Mouse (Mus musculus): ENCODE measurements around the gene Tmtc1.

Gene Tmtc1

DNA sequence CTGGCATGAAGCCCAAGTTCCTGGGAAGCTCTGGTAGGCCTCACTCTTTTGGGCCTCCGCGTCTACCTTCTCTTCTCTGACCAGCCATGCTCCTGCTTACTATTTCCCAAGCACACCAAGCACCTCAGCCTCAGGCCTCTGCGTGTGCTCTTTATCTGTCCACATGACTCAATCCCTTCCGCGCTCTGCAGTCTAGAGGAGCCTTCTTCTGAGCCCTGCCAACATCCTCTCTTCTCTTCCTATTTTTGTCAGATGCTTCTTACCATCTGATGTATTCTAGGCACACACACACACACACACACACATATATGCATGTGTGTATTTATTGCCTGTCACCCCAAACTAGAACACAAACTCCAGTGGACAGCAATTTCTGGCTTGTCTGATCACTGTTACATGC is 202.5 kb downstream of the Tmtc1 start:
- DNase-seq (ENCODE audit: low read depth, low spot score): no peak

DNA sequence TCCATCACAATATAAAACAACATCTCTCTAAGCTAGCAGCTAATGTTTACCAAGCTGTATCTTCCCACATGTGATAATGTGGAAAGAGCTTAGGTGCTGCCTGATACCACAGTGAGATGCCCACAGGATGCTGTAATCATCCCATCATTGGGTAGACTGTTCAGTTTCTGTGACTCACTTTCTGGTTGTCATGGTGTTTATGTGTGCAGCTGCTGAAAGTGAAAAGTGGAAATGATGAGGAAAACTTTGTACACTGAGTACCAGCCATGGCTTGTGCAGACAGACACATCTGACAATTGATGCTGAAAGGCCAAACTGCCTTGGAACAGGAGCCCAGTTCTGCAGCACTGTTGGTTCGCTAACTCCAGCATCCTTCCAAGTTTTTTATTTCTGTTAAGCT is 204.9 kb downstream of the Tmtc1 start:
- no peak for DNase-seq (ENCODE audit: low read depth, low spot score)

DNA sequence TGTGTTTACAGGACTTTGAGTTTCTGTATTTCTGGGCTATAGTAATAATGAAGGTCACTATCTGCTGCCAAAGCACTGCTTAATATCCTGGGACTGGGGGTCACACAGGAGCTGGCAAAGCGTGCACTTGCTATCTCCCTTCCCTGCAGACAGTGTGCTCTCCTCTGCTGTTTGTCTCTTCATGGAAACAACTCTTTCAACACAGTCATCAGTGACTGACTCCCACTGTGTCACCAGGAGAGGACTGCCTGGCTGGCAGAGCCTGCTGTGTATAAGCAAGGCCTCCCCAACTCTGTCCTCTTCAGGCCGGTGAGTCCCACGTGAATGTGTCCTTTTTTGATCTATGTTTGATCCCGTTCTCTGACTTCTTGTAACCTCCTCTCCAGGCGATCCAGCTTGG is 206.7 kb downstream of the Tmtc1 start:
- DNase-seq (ENCODE audit: low read depth, low spot score): no peak

DNA sequence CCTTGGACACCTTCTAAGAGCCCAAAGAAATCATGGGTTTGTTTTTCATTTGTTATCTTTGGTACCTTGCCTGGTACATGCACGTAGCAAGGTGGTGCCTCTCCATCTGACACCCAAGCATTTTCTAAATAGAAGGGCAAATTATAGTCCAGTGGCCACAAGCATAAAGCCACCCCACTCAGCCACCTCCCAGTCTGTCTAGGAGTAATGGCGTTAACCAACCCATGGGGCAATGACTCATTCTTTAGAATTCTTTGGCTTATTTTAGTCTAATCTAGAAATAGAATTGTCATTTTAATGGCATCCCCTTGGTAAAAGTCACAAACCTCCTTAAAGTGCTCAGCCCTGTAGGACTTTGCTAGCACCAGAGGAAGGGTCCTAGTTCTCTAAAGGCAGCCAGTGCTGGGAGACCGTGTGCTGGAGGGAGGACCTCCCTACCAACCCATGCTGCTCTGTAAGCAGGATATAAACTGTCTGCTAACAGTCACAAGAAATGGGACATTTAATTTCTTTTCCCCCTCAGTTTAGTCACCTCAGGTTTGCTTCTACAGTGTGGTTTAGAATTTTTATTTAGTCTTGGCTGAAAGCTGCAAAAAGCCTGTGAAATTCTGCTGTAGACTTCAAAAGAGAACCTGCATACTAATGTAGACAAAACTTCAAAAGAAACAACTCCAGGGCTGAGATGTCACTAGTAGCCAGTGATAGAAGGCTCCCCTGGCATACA is 209.9 kb downstream of the Tmtc1 start:
- no peak for DNase-seq (ENCODE audit: low read depth, low spot score)

DNA sequence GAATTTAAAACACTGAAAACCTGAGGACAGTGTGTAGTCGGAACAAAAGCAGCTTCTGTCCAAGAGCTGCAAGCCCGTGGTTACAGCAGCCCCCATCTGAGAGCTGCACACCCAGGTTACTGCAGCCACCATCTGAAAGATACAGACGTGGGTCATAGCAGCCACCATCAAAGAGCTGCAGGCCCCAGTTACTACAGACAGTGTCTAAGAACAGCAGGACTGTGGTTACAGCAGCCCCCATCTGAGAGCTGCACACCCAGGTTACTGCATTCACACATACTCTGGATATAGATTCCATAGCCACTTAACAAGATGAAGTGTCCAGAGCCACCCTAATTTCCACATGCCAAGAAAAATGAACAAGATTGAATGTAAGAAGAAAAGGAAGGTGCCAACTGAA is 216.6 kb downstream of the Tmtc1 start:
- DNase-seq (ENCODE audit: low read depth, low spot score): no peak

DNA sequence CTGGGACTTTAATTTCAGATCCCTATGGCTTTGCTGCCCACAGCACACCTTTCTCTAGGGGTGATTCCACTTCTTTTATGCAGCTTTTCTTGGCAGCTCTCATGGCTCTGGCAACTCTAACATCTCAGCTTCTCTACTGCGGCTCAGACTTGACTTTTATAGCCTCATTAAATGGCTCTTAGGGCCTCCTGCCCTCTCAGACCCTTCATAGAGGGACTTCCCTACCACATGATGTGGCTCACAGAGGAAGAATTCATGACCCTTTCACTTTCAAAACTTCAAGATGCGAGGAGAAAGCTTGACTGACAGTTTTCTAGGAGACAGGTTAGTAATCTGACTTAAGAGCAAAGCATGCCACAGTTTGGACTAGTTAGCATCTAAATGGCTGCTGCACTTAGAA is 221.5 kb downstream of the Tmtc1 start:
- DNase-seq (ENCODE audit: low read depth, low spot score): no peak

DNA sequence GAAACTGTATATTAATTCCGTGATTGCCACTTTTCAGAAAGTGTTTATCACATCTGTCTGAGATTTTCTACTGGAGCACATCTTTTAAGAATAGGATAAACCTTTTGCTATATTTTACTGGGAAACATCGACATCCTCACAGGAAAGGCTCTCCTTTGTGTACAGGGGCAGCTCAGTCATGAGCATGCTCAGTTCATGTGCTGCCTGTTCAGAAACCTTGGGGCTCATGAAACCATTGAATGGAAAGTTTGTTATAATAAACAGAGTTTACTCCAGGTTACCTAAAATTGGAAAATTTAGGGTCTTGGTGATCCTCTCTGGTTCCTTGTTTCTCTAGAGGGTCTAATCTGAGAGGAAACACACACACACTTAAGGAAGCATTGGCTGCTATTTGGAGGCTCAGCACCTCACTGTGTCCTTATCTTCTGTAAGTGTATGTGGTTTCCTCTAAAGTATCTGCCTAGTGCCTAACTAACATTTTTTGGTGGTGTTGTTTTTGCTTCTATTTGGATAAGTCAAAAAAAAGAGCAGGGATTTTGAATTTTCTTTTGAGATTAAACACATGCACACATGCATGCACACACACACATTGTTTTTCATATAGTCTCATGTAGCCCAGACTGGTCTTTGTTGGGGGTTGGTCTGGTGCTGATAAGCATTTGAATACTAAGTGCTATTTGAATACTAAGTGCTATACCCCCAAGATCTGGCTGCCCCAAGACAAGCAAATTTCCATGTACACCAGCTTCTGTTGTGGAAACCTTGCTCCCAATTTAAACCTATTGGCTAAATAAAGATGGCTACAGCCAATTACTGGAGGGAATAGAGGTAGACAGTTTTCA is 225.7 kb downstream of the Tmtc1 start:
- DNase-seq (ENCODE audit: low read depth, low spot score): no peak

DNA sequence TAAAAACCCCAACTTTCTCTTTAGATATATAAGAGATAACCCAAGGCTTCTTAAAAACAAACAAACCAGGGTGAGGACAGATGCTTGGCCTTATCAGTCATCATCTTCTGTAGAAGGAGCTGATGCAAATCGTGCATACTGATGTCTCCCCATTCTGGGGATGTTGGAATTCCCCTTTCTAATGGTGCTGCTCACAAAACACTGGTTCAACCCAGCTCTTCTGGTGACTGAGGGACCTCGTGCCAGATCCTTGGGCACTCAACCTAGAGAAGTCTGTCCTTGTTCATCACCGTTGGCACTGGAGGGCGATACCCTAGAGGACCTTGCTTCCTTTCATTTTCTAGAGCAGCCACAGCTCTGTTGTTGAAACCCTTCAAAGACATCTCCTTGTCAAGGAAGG is 227.4 kb downstream of the Tmtc1 start:
- no peak for DNase-seq (ENCODE audit: low read depth, low spot score)

DNA sequence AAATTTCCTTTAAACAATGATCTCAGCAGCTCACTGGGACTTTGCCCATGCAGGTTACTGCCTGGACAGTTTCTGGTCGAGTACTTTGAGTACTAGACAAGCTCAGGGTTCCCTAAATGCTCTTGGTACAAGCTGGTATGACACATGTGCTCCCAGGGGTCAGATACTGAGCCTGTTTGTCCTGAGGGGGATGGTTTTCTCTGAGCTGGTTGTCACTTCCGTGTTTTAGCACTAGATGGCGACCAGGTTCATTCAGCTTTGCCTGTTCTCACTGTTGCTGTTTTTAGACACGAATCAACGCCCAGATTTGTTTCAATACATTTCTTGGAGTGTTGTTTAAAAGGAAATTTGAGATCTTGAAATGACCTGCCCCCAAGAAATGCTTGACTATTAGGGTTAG is 229.4 kb downstream of the Tmtc1 start:
- DNase-seq (ENCODE audit: low read depth, low spot score): peak; percentile 6

DNA sequence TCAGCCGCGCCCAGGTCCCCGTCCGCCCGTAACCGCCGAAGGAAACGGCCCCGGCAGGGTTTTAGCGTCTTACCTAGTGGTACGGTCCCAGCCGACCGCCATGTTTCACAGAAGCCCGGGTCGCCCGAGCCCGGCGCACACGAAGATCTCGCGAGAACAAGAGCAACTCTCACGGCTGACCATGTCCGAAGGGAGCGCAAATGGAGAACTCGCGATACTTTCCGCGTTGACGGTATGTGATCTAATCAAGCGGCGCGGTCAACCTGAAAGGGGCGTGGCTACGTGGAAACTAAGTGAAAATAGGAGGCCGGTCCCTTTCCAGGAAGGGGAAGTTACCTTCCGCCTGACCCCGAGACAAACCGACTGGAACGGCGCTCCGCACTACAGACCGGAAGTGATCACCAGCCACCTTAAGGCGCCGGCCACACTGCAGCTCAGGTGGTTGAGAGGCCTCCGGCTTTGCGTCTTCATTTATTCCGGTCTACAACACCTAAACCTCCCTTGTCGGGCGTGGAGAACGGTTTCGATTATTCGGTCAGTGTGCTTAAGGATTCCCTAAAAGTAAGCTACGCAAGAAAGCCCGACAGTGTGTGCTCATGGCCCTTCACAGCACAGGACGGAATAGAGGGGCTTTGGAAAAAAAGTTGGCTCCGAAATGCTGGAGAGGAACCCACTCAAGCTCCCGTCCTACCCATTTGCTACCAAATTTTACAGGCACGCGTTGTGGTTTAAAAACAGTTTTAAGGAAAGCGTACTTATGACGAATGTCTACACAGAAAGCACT is 232.1 kb downstream of the Tmtc1 start, which contains the start of gene Ergic2:
TSS of gene Ergic2 (minus strand) at position 478 of the 784 bp plus-strand sequence.
- peak; percentile 100 for DNase-seq (ENCODE audit: low read depth, low spot score)

DNA sequence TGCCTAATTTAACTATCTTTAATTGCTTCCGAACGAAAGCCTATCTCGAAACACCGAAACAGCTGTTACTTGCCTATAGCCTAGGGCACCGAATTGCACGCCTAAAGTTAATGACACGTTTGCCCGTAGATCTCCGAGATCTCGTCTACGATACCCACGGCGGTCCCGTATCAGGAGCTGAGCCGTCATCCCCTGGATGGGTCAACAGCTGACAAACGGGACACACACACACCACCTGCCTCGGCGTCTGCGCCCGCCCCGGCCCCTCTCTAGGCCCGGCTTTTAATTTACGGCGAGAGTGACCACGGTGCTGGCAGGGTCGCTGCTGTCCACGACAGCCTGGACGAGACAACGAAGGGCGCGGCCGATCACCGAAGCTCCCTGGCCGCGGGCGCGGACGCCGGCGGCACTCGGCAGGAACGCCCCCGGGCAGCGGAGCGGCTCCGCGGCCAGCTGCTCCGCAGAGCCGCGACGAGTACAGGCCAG is 232.8 kb downstream of the Tmtc1 start:
- DNase-seq (ENCODE audit: low read depth, low spot score): peak; percentile 5

DNA sequence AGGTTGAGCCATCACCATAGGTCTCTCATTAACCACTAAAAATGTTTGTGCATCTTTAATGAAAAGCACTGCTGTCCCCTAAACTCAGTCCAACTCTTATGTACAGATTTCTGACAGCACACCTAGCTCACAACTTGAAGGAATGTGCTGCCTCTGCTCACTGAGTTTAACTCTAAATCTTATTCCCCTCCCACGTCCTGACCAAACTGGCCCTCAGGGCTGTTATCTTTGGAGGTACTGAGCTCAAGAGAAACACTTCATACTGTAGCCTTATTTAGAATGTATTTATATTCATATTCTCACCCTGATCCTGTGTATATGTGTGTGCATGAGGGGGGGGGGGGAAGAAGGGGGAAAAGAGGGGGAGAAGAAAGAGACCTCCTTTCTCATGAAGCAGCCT is 236.7 kb downstream of the Tmtc1 start:
- DNase-seq (ENCODE audit: low read depth, low spot score): no peak

DNA sequence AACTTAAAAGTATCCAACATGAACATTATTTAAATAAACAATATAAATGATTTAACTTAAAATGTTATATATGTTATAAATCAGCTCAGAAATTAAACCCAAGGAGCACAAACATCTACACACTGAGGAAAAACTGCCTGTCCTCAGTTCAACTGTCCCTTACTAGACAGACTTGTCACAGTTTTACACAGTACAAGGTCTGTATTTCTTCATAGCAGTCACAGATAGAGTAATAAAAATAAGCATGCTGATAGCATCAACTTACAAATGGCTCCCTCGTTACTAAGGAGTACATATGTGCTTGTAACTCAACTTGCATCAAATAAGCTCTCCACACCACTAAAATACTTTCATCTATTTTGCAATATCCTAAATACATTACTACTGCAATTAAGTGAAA is 239.1 kb downstream of the Tmtc1 start:
- no peak for DNase-seq (ENCODE audit: low read depth, low spot score)

DNA sequence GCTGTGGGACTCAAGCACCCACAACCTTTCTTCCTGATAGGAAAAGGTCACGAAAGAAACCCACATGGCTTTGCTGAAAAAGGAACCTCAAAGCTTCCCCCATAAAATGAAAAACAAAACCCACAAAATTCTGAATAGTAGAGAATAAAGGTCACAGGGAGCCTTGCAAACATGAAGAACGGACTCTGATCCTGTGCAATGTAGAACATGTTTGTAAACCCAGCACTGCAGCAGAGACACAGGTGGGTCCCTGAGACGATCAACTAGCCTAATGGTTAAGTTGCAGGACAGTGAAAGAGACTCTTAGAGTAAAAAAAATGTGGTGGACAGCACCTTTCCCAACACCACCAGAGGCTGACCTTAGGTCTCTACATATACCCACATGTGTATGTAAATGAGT is 244.5 kb downstream of the Tmtc1 start:
- DNase-seq (ENCODE audit: low read depth, low spot score): no peak

DNA sequence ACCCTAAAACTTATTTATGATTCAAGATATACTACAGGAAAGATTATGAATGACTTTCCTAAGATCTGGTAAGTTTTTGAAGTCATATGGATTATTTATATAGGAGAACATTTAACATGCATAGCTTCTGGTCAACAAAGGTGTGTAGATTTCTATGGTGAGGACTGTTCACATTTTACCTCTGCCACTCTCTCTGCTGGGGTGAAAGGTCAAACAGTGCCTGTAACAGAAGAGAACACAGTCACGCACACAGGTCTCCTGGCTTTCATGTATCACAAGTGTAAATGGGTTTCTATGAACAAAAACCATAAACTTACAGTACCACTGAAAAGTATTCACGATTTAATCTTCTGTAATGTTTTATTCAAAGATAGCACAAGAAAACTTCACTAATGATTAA is 245.0 kb downstream of the Tmtc1 start:
- no peak for DNase-seq (ENCODE audit: low read depth, low spot score)

DNA sequence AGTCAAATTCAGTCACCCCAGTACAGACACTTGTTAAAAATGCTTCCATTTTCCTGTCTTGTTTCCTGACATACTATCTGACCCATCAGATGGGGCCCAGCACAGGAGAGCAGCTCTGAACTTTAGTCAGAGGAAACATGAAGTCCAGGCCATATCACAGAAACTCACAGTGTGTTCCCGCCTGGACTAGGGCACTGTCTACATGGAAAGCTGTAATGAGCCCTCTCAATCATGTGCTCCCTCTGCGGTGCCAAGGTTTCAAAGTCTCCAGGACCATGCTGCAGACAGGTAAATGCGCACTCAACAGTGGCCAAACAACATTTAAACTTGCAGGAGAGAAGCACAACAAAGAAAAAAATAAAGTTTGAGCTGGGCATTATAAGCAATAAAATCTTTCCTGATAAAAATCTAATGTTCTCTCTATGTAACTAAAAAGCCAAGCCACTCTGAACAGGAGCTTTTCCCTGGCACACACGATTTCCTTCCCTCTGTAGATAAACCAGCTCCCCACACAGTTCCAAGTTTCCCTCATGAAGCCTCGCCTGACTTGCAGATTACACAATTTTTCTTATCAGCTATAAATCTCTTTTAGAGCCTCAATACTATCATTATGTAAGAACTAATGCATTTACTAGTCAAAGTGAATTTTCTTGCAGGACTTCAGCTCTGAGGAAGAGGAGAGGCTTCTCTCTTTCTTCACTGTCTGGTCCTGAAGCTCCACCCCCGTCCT is 250.1 kb downstream of the Tmtc1 start:
- DNase-seq (ENCODE audit: low read depth, low spot score): no peak

DNA sequence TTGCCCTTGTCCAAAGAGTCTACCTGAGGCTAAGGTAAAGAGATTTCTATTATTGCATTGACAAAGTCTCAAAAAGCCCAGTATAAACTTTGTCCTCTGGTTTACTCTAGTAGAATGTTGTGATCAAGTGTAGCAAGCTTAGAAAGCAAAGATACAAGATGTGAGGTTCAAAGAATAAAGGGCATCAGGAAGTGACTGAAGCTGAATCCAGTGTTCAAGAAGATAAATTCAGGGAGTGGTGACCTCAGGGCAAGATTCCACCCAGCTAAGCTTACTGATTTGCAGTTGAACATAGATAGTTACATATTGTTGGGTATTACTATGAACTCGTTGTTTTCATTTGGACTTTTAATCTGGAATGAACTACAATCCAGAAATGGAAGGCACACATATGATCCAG is 258.5 kb downstream of the Tmtc1 start:
- no peak for DNase-seq (ENCODE audit: low read depth, low spot score)
